Comparison of ENCODE assay signal across 31 mouse cellular contexts in the genomic region with DNA sequence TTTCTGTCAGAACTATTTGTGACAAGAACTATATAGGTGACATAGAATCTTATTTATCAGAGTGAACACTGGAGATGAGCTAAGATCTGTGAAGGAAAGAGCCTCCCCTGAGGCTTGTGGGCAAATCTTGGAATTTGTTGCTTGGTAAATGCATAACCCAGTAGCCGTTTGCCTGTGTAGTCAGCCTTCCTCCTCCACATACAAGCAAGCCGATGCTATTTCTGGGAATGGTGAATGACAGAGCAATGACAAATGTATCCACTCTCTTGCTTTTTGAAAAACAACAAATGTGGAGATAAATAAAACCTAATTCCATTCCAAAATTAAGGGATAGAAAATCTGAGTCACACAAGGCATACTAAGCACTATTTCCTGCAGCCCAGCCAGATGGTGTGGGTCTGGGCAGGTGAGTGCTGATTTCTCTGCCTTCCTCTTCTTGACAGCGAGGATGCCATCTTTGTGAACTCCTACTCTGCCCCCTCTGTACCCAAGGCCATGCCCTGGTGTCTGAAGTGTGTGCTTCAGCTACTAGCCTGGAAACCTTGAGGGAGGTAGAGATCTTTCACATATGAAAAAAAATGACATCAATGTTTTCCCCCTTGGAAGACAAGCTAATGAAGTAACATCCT.
DNase-seq lines count a peak whose midpoint lies in the region; ATAC-seq lines count a peak whose summit lies in the region.
"Had no signal": no experiment of that assay in that cellular context is flagged by ENCODE, and none has a peak within 500 bp of the region (broad histone marks: within the 10 kb centered on the region; RNA-seq: fewer than 3 reads in every experiment).

No protein-coding gene starts in this region.

- ATAC-seq in megakaryocyte, adult 5-6 weeks (ENCODE audit: poor library complexity, severe bottlenecking): no peak
- ATAC-seq: CD4-positive, CD25-positive, alpha-beta regulatory T cell, adult 4 months; forebrain, embryonic 16.5 days; hindbrain, postnatal 0 days; intestine, postnatal 0 days; midbrain, embryonic 16.5 days had no signal

- peaks cover 63% of the 10 kb centered on the region for H3K36me3 ChIP-seq in megakaryocyte, embryonic 14.5 days (replicated peaks; ENCODE audit: low read length)
- H3K36me3 ChIP-seq: embryonic facial prominence, embryonic 12.5 days; forebrain, embryonic 10.5 days; heart, embryonic 15.5 days; hindbrain, embryonic 12.5 days; midbrain, embryonic 10.5 days; neural tube, embryonic 12.5 days had no signal

- peaks cover 90% of the 10 kb centered on the region for H3K4me1 ChIP-seq in megakaryocyte, embryonic 14.5 days
- H3K4me1 ChIP-seq: embryonic facial prominence, embryonic 12.5 days; forebrain, embryonic 10.5 days; hindbrain, embryonic 12.5 days; midbrain, embryonic 10.5 days; neural tube, embryonic 12.5 days had no signal

- H3K9me3 ChIP-seq in megakaryocyte, embryonic 14.5 days: no peaks in the 10 kb centered on the region
- H3K9me3 ChIP-seq: embryonic facial prominence, embryonic 12.5 days; forebrain, embryonic 10.5 days; heart, embryonic 15.5 days; hindbrain, embryonic 12.5 days; midbrain, embryonic 10.5 days; neural tube, embryonic 12.5 days had no signal

- intact Hi-C loops in heart, postnatal 36 days (cut with DNase I): no loop called here

- DNase-seq in heart, adult 11 months: peak; percentile 83
- DNase-seq in heart, postnatal 36 days: no peak
- DNase-seq in brain, adult 2 months (ENCODE audit: low read depth, low spot score): peak; percentile 74
- peak; percentile 54 for DNase-seq in telencephalon, adult 2 months (ENCODE audit: low read depth, low spot score)
- no peak for DNase-seq in thymus, postnatal 14 days
- DNase-seq: adrenal gland, adult 8-10 months; cerebellum, adult 8-10 months; cerebellum, postnatal 25 days; embryo, embryonic 11 days; gastrocnemius, postnatal 10 days; kidney, postnatal 14 days; layer of hippocampus, postnatal 36 days; liver; lung, adult 2 months; lung, postnatal 10 days; spleen, adult 18-20 months; thymus, adult 2 months; thymus, postnatal 4 days had no signal

- H3K27me3 ChIP-seq in megakaryocyte, embryonic 14.5 days (replicated peaks): no peaks in the 10 kb centered on the region
- H3K27me3 ChIP-seq: embryonic facial prominence, embryonic 12.5 days; heart, embryonic 15.5 days; hindbrain, embryonic 12.5 days; neural tube, embryonic 12.5 days had no signal

- H3K4me3 ChIP-seq in megakaryocyte, embryonic 14.5 days (replicated peaks): peak overlapping the region; percentile 24
- H3K4me3 ChIP-seq: embryonic facial prominence, embryonic 12.5 days; forebrain, embryonic 10.5 days; heart, embryonic 15.5 days; hindbrain, embryonic 12.5 days; midbrain, embryonic 10.5 days; neural tube, embryonic 12.5 days had no signal

Comparison
In these comparisons a context has a peak if more than half of its experiments do, and no peak if none do; other contexts are left out.
1. DNase-seq: peak in heart, adult 11 months (single experiment), brain, adult 2 months (single experiment) and telencephalon, adult 2 months (single experiment); none in heart, postnatal 36 days (0 of 2) and thymus, postnatal 14 days (single experiment).